Mouse (Mus musculus) T-helper 17 cell (primary cell): ENCODE results near the gene Hist1h3g.

Experiments
- in situ Hi-C, 2 experiments: fragments of 300-600 bp; cut with MboI, MseI; formaldehyde crosslinking; loops; 1 replicate in 1 of 2; 2 replicates in 1 of 2; pipeline ENCODE4 v1.15.1; 2025; ENCODE audit warnings: high pct_unique_total_duplicates in 2 of 2

Gene Hist1h3g

DNA sequence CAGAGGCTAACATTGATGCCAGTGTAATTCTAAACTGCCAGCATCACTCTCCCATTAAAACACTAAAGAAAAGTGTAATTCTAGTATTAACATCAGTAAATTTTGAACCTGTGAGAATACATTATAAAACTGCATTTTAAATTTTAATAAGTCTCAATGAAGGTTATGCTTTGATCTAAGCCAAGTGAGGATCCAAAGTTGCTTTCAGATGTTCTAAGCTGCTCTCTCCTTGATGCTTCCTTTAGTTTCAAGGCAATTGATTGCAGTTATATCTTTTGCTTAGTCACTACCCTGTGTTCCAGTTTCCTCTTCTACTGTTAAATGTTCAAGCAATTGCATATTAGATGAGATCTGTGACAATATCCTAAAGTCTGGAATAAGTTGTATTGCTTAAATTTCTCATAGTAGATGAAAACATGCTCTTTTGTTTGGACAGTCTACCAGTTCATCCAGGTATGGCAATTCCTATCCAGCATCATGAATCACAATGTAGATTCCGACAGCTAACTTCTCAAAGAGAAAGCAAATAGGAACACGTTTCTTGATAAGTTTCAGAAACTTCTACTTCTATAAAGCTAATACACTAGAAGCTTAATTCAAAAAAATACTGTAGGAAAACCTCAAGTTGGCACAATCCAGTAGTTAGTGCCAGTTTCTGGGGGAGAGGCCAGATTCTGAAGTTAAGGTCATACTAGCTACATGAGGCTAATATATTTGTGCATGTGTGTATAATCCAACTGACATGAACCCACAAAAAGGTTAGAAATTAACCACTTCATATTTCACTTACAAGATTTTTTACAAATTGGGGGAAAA is 37.2 kb downstream of the Hist1h3g start:
- in situ Hi-C loops: loop anchor here (5.0 to 25.0 kb wide), 5 partner anchors 110 to 1855 kb away; partner anchors contain the start of genes Hist1h2ac (in 1 of the 2), Hist1h2ah (in 1 of the 2), Hist1h2ai (in 1 of the 2) and Hist1h2ao (in 1 of the 2)

- in situ Hi-C loops: loop anchor here (5.0 to 25.0 kb wide), 5 partner anchors 109 to 1856 kb away; partner anchors contain the start of genes Hist1h2ac (in 1 of the 2), Hist1h2ah (in 1 of the 2), Hist1h2ai (in 1 of the 2) and Hist1h2ao (in 1 of the 2)
These were observed 38.0 kb downstream of the Hist1h3g start for GRCm38 (mm10) chr13:23573034-23573897.

DNA sequence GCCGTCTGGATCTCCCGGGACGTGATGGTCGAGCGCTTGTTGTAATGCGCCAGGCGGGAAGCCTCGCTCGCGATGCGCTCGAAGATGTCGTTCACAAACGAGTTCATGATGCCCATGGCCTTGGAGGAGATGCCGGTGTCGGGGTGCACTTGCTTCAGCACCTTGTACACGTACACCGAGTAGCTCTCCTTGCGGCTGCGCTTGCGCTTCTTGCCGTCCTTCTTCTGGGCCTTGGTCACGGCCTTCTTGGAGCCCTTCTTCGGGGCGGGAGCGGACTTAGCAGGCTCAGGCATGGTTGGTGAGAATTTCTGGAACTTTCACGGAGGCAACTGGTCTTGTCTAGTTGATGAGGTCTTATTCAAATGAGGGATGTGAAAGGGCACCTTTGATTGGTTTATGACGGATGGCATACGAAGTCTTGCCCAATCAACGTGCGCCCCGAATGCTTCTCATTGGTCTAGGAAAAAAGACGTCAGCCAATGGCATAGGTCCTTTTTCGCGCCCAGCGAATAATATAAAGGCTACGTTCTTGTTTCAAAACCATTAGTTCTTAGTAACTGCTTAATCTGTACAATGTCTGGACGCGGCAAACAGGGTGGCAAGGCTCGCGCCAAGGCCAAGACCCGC is 38.8 kb downstream of the Hist1h3g start, which contains the start of the genes Hist1h2bf and Hist1h2ad:
TSS of gene Hist1h2bf (minus strand) at position 299 of the 627 bp plus-strand sequence.
TSS of gene Hist1h2ad (plus strand) at position 484 of the 627 bp plus-strand sequence.
- in situ Hi-C loops: loop anchor here (5.0 to 25.0 kb wide), 5 partner anchors 108 to 1857 kb away; partner anchors contain the start of genes Hist1h2ac (in 1 of the 2), Hist1h2ah (in 1 of the 2), Hist1h2ai (in 1 of the 2) and Hist1h2ao (in 1 of the 2)

GRCm38 (mm10) chr13:23574546-23575170 is 39.4 kb downstream of the Hist1h3g start:
- in situ Hi-C loops: loop anchor here (5.0 to 25.0 kb wide), 6 partner anchors 37 to 1857 kb away; partner anchors contain the start of genes Hist1h2ac (in 1 of the 2), Hist1h2ah (in 1 of the 2), Hist1h2ai (in 1 of the 2) and Hist1h2ao (in 1 of the 2)

GRCm38 (mm10) chr13:23575271-23575851 is 40.1 kb downstream of the Hist1h3g start, which contains the start of gene Hist1h3d:
TSS of gene Hist1h3d (plus strand) at chr13:23575763.
- in situ Hi-C loops: loop anchor here in 1 of 2 experiments (5.0 kb wide), 1 partner anchor 38 kb away; the partner anchor contains the start of gene Hist1h3g

- in situ Hi-C loops: loop anchor here in 1 of 2 experiments (5.0 kb wide), 1 partner anchor 39 kb away; the partner anchor contains the start of gene Hist1h3g
These were observed 40.7 kb downstream of the Hist1h3g start for GRCm38 (mm10) chr13:23575864-23576313.

- in situ Hi-C loops: loop anchor here in 1 of 2 experiments (5.0 kb wide), 1 partner anchor 39 kb away; the partner anchor contains the start of gene Hist1h3g
These were observed 41.2 kb downstream of the Hist1h3g start for GRCm38 (mm10) chr13:23576351-23576881.

- in situ Hi-C loops: loop anchor here in 1 of 2 experiments (5.0 kb wide), 1 partner anchor 40 kb away; the partner anchor contains the start of gene Hist1h3g
These were observed 41.9 kb downstream of the Hist1h3g start for GRCm38 (mm10) chr13:23576906-23577639.

- in situ Hi-C loops: loop anchor here in 1 of 2 experiments (5.0 kb wide), 1 partner anchor 41 kb away; the partner anchor contains the start of gene Hist1h3g
These were observed 42.6 kb downstream of the Hist1h3g start for GRCm38 (mm10) chr13:23577835-23578234.

- in situ Hi-C loops: loop anchor here in 1 of 2 experiments (5.0 kb wide), 1 partner anchor 49 kb away; the partner anchor contains the start of genes Hist1h2af and Hist1h4h
These were observed 46.4 kb downstream of the Hist1h3g start, which contains the start of gene Hist1h4d for GRCm38 (mm10) chr13:23581408-23582218. TSS of gene Hist1h4d (plus strand) at chr13:23581598.

- in situ Hi-C loops: loop anchor here in 1 of 2 experiments (5.0 kb wide), 1 partner anchor 50 kb away; the partner anchor contains the start of genes Hist1h2af and Hist1h4h
These were observed 47.2 kb downstream of the Hist1h3g start for GRCm38 (mm10) chr13:23582219-23583056.

GRCm38 (mm10) chr13:23583387-23584068 is 48.3 kb downstream of the Hist1h3g start:
- in situ Hi-C loops: loop anchor here in 1 of 2 experiments (5.0 kb wide), 1 partner anchor 51 kb away; the partner anchor contains the start of genes Hist1h2af and Hist1h4h

- in situ Hi-C loops: loop anchor here in 1 of 2 experiments (5.0 kb wide), 1 partner anchor 52 kb away; the partner anchor contains the start of genes Hist1h2af and Hist1h4h
These were observed 49.1 kb downstream of the Hist1h3g start for GRCm38 (mm10) chr13:23584331-23584730.

DNA sequence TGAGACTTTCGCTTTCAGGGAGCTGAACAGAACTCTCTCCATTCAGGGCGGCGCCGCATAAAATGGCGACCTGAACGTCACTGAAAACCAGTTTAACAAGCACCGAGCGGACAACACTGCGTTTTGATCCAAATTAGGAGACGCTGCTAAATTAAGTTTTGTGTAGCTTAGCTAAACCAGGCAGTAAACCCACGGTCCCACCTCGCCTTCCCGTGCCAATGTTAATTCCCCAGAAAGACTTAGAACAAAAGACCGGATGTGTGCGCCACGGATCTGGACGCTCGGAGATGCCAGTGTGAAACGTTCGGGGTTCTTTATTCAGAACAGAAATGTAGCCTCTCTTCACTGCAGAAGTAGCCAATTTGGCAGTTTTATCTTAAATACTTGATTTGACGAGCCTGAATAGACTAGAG is 49.8 kb downstream of the Hist1h3g start:
- in situ Hi-C loops: no loop called here
